Mouse (Mus musculus) cerebellum, postnatal 25 days (tissue): Measurements from ENCODE around the gene Psmd13.
"Not testable (repeated sequence)": the region's sequence is repeated elsewhere in the genome, so short reads cannot be mapped to it uniquely, and the experiment has no call there.

ENCODE experiments used
- DNase-seq, 2 experiments: peaks; one replicate each; pipeline ENCODE4 v3.0.0; 2021; ENCODE audit warnings: mixed read lengths in 2 of 2

The Psmd13 gene

GRCm38 (mm10) chr7:140856785-140857549, 24.8 kb upstream of the Psmd13 start, which contains the start of gene Ric8a:
Ric8a (plus strand) TSS chr7:140856957.
- peak; percentile 90 to 92 for DNase-seq

- peak; percentile 36 to 40 for DNase-seq
These were observed 23.9 kb upstream of the Psmd13 start, which contains the start of gene Bet1l for GRCm38 (mm10) chr7:140857550-140858505. Bet1l (minus strand) TSS chr7:140857577.

GRCm38 (mm10) chr7:140858746-140859145, 23.0 kb upstream of the Psmd13 start:
- DNase-seq: no peak

DNA sequence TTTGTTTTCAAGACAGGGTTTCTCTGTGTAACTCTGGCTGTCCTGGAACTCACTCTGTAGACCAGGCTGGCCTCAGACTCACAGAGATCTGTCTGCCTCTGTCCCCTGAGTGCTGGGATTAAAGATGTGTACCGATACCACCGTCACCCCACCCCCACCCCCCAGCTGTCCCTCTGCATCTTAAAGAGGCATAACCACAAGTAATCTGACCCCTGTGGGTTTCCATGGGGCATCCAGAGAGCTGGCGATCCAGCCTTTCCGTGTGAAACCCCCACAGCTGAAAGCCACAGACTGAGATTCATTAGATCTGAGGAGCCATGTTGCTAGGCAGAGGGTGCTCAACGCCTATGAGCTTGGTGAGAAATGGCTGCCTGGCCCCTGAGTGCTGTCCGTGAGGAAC, 21.8 kb upstream of the Psmd13 start:
- DNase-seq: no peak

- no peak for DNase-seq
These were observed 21.0 kb upstream of the Psmd13 start for GRCm38 (mm10) chr7:140860728-140861127.

GRCm38 (mm10) chr7:140864761-140865160, 17.0 kb upstream of the Psmd13 start:
- DNase-seq: no peak

GRCm38 (mm10) chr7:140874224-140874623, 7.5 kb upstream of the Psmd13 start:
- DNase-seq: no peak

DNA sequence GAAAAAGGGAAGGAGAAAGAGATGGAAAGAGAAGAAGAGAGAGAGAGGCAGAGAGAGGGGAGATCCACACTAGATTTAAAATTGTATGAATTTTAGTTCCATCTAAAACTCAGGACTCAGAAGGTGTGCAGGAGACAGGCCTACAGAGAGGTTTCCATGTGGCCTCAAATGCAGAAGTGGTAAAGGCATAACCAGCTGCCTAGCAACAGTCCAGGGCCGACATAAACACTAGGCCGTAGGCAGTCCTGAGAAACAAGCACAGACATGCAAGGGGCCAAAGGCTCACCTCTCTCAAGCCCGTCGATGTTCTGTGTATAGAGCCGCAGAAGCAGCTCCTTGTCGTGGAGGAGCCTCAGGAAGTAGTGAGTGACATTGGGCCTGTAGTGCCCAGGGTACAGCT, 4.4 kb upstream of the Psmd13 start:
- no peak for DNase-seq

- no peak for DNase-seq
These were observed 2.4 kb upstream of the Psmd13 start for GRCm38 (mm10) chr7:140879355-140879754.

GRCm38 (mm10) chr7:140880419-140880818, 1.3 kb upstream of the Psmd13 start:
- no peak for DNase-seq

GRCm38 (mm10) chr7:140880865-140881515, 778 bp upstream of the Psmd13 start:
- DNase-seq: no peak

DNA sequence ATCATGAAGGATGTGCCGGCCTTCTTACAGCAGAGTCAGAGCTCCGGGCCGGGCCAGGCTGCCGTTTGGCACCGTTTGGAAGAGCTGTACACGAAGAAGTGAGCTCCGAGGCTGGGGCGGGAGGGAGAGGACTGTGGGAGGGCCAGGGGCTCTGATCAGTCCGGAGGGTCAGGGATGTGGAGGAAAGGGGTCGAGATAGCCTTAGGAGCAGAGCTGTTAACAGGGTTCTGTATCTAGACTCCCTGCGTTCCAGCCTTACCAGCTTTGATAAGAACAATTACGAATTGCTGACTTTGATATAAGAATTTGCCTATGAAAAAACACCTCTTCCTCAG, 668 bp downstream of the Psmd13 start:
- no peak for DNase-seq

DNA sequence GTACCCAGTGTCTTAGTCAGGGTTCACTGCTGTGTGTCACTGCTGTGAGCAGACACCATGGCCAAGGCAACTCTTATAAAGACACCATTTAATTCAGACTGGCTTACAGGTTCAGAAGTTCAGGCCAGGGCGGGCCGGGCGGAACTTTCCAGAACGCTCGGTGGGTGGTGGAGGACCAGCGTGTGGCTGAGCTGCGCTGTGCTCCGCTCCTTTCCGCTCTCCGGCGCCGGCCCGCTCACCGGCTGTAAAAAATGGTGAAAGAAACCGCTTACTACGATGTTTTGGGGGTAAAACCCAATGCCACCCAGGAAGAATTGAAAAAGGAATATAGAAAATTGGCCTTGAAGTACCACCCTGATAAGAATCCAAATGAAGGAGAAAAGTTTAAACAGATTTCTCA, 8.9 kb downstream of the Psmd13 start:
- DNase-seq: not testable (repeated sequence)

GRCm38 (mm10) chr7:140894031-140894430, 12.3 kb downstream of the Psmd13 start:
- no peak for DNase-seq

GRCm38 (mm10) chr7:140894611-140895010, 12.8 kb downstream of the Psmd13 start:
- no peak for DNase-seq

GRCm38 (mm10) chr7:140897863-140898262, 16.1 kb downstream of the Psmd13 start:
- DNase-seq: no peak

DNA sequence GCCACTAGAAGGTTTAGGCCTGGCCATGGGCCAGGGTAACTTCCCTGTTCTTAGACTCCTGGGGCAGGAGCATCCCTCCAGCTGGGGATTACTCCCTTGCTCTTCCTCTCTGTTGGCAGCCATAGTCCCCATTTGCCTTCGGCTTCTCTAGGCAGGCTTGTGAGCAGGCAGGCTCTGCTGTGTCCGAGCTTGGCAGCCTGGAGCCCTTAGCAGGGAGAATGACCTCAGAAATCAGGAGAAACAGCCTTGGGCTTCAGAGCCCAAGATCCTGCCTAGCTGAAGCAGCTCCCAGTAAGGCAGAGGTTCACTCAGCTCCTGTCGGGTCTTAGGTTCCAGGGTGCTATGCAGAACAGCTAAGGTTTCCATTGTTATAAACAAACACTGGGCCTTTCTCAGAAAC, 17.4 kb downstream of the Psmd13 start:
- DNase-seq: no peak

GRCm38 (mm10) chr7:140900220-140900619, 18.5 kb downstream of the Psmd13 start, which contains the start of gene Cox8b:
Cox8b (minus strand) TSS chr7:140900446.
- no peak for DNase-seq

- DNase-seq: no peak
These were observed 20.5 kb downstream of the Psmd13 start for GRCm38 (mm10) chr7:140902036-140902875.

DNA sequence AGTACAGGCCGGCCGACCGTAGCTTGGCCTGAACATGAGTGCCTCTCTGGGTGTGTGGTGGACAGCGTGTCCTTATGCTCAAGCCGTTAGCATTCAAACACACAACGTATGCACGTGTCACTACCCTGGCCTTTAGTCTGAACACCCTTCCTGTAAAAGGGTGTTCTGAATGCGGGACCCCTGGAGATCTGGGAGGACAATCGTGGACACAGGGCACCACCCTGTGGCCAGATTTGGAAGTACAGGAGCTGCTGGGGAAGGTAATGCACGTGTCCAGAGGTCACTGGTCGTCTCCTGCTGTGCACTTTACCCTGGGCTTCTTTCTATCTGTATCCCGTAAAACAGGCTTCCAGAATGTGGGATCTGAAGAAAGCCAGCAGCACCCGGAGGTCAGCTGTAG, 21.4 kb downstream of the Psmd13 start:
- DNase-seq: peak; percentile 88 to 90

DNA sequence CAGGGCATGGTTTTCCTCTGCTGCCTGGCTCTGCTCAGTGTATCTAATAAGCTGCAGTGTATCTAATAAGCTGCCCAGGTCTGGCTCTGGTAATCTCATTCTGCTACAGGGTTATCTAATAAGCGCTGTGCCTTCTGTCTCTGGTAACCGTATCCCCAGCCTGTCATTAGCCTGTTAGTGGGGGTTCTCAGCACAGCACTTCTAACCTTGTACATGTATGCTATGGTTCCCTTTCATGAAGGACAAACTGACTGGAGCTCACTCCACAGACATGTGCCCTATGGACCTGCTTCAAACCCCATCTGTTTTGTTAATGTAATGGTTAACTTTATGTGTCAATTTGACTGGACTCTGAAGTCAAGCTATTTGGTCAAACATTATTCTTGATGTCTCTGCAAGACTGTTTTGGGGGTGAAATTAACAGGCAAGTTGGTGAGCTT, 23.9 kb downstream of the Psmd13 start:
- DNase-seq: no peak

- DNase-seq: no peak
These were observed 25.4 kb downstream of the Psmd13 start for GRCm38 (mm10) chr7:140907131-140907530.
